Comparison of ENCODE assay signal across 8 mouse cellular contexts in the genomic region with DNA sequence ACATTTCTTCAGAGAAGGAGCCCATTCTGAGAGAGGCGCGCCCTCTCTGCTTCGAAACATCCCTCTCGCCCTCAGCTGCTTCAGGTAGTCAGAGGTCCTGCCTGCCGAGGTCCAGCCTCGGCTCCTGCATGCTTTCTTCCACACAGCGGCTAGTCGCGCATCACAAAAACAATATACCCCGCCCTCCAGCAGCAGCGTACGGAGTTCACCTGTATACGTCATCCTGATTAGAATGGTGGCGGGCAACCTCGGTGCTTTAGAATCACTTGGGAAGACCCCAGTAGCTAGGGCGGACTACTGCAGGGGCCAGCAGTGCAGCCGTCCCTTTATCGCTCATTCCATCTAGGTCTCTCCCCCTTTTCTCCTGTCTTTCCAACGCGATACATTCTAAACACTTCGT. TPM values are rescaled to one million over a fixed set of nuclear protein-coding genes. Genes with fewer than 3 reads are reported as not detected.
A peak's percentile ranks its signal among the peaks of the same experiment; 100 is the strongest.
DNase-seq lines count a peak whose midpoint lies in the region; ATAC-seq lines count a peak whose summit lies in the region.

No protein-coding gene starts in this region.

- H3K4me1 ChIP-seq in heart, embryonic 10.5 days = peaks cover 31% of the 10 kb centered on the region
- peaks cover 27% of the 10 kb centered on the region for H3K4me1 ChIP-seq in forebrain, embryonic 12.5 days
- peaks cover 21% of the 10 kb centered on the region for H3K4me1 ChIP-seq in limb, embryonic 10.5 days
- peaks cover 39% of the 10 kb centered on the region for H3K4me1 ChIP-seq in neural tube, embryonic 13.5 days (replicated peaks)

- WGBS in heart, embryonic 10.5 days = 10% methylated on average over 21 of the region's 21 CpGs
- 8% methylated on average over 21 of the region's 21 CpGs for WGBS in forebrain, embryonic 12.5 days
- 8% methylated on average over 21 of the region's 21 CpGs for WGBS in limb, embryonic 10.5 days
- 6% methylated on average over 21 of the region's 21 CpGs for WGBS in neural tube, embryonic 13.5 days

- H3K27me3 ChIP-seq in heart, embryonic 10.5 days (ENCODE audit: insufficient read depth, poor library complexity, severe bottlenecking) = peaks cover 35% of the 10 kb centered on the region
- peaks cover 12% of the 10 kb centered on the region for H3K27me3 ChIP-seq in forebrain, embryonic 12.5 days
- H3K27me3 ChIP-seq in limb, embryonic 10.5 days (ENCODE audit: low read depth, poor library complexity, severe bottlenecking) = peaks cover 51% of the 10 kb centered on the region
- no peaks in the 10 kb centered on the region for H3K27me3 ChIP-seq in neural tube, embryonic 13.5 days

- H3K36me3 ChIP-seq in heart, embryonic 10.5 days = no peaks in the 10 kb centered on the region
- H3K36me3 ChIP-seq in forebrain, embryonic 12.5 days (replicated peaks) = no peaks in the 10 kb centered on the region
- no peaks in the 10 kb centered on the region for H3K36me3 ChIP-seq in limb, embryonic 10.5 days
- H3K36me3 ChIP-seq in neural tube, embryonic 13.5 days = no peaks in the 10 kb centered on the region

- ATAC-seq in forebrain, embryonic 12.5 days (ENCODE audit: low FRiP score) = peak; percentile 73
- ATAC-seq in neural tube, embryonic 13.5 days (ENCODE audit: low read depth) = peak; percentile 71

- DNase-seq in heart, embryonic 10.5 days (ENCODE audit: low spot score) = no peak
- no peak for DNase-seq in heart, postnatal 36 days
- peak; percentile 44 for DNase-seq in ZHBTc4 (ENCODE audit: low read depth, low spot score)
- peak; percentile 58 for DNase-seq in limb, embryonic 10.5 days (ENCODE audit: low spot score)
- DNase-seq in adrenal gland, postnatal 4 days (ENCODE audit: low spot score in 2 of 2) = no peak
- no peak for DNase-seq in thymus, postnatal 36 days

- H3K4me2 ChIP-seq in forebrain, embryonic 12.5 days = peak overlapping the region; percentile 55
- H3K4me2 ChIP-seq in neural tube, embryonic 13.5 days = peak overlapping the region; percentile 65

- peak overlapping the region; percentile 58 for H3K4me3 ChIP-seq in heart, embryonic 10.5 days
- H3K4me3 ChIP-seq in forebrain, embryonic 12.5 days (replicated peaks) = peak overlapping the region; percentile 40
- H3K4me3 ChIP-seq in limb, embryonic 10.5 days = peak overlapping the region; percentile 53
- H3K4me3 ChIP-seq in neural tube, embryonic 13.5 days = peak overlapping the region; percentile 55

- intact Hi-C loops in heart, postnatal 36 days (cut with DNase I) = no loop called here

- peak overlapping the region; percentile 56 for H3K9ac ChIP-seq in forebrain, embryonic 12.5 days
- peak overlapping the region; percentile 85 for H3K9ac ChIP-seq in neural tube, embryonic 13.5 days

- H3K27ac ChIP-seq in heart, embryonic 10.5 days = peak overlapping the region; percentile 80
- H3K27ac ChIP-seq in forebrain, embryonic 12.5 days = 0 out of 2 replicates have a peak overlapping the region, but pooled peaks have one; percentile 69
- H3K27ac ChIP-seq in limb, embryonic 10.5 days = peak overlapping the region; percentile 80
- H3K27ac ChIP-seq in neural tube, embryonic 13.5 days (replicated peaks) = peak overlapping the region; percentile 94

- no peaks in the 10 kb centered on the region for H3K9me3 ChIP-seq in heart, embryonic 10.5 days
- no peaks in the 10 kb centered on the region for H3K9me3 ChIP-seq in forebrain, embryonic 12.5 days
- no peaks in the 10 kb centered on the region for H3K9me3 ChIP-seq in limb, embryonic 10.5 days (replicated peaks)
- H3K9me3 ChIP-seq in neural tube, embryonic 13.5 days = no peaks in the 10 kb centered on the region

RNA-seq across cellular contexts. Expression of gene Mical3, which starts 1.3 kb away (rescaled TPM):
- 25.8 and 37.3 TPM in 2 replicates for polyA plus RNA-seq in heart, embryonic 10.5 days (2016; fragmentation: Nextera tagmentation; extraction: Ambion mirVana)
- total RNA-seq in heart, postnatal 36 days (2021) = 100 to 1,000 TPM; 119 to 136 TPM
- 17.6 and 18.8 TPM in 2 replicates for polyA plus RNA-seq in forebrain, embryonic 12.5 days (2016; fragmentation: Nextera tagmentation; extraction: Ambion mirVana)
- 8.2 and 9.8 TPM in 2 replicates for polyA plus RNA-seq in limb, embryonic 10.5 days (2016; fragmentation: Nextera tagmentation; extraction: Ambion mirVana)
- 28.1 TPM in 2 replicates for polyA plus RNA-seq in neural tube, embryonic 13.5 days (2015; fragmentation: Nextera tagmentation; extraction: Ambion mirVana)
- 10 to 100 TPM; 71.0 to 71.9 TPM for total RNA-seq in adrenal gland, postnatal 4 days (2021)

RNA-seq across cellular contexts. Expression of gene Pex26, which starts 54.0 kb away (rescaled TPM):
- 5.1 and 6.6 TPM in 2 replicates for polyA plus RNA-seq in heart, embryonic 10.5 days (2016; fragmentation: Nextera tagmentation; extraction: Ambion mirVana)
- total RNA-seq in heart, postnatal 36 days (2021) = 1 to 10 TPM; 5.5 to 6.3 TPM
- 10.9 and 12.0 TPM in 2 replicates for polyA plus RNA-seq in forebrain, embryonic 12.5 days (2016; fragmentation: Nextera tagmentation; extraction: Ambion mirVana)
- 8.9 and 10.3 TPM in 2 replicates for polyA plus RNA-seq in limb, embryonic 10.5 days (2016; fragmentation: Nextera tagmentation; extraction: Ambion mirVana)
- 12.3 and 13.5 TPM in 2 replicates for polyA plus RNA-seq in neural tube, embryonic 13.5 days (2015; fragmentation: Nextera tagmentation; extraction: Ambion mirVana)
- total RNA-seq in adrenal gland, postnatal 4 days (2021) = 10 to 100 TPM; 13.4 TPM

Comparison
In these comparisons a context has a peak if more than half of its experiments do, and no peak if none do; other contexts are left out.
1. DNase-seq: peak in ZHBTc4 (single experiment) and limb, embryonic 10.5 days (single experiment); none in heart, embryonic 10.5 days (single experiment), heart, postnatal 36 days (0 of 2), adrenal gland, postnatal 4 days (0 of 2) and thymus, postnatal 36 days (0 of 2).
2. Peak in every context shown above with its lines, with median percentiles within 50 percentile points of each other: H3K27ac ChIP-seq and H3K4me3 ChIP-seq.